Mouse (Mus musculus) E14TG2a.4 (cell line): ENCODE measurements around the gene Zfand3.

Source experiments
- CTCF ChIP-seq: conservative IDR thresholded peaks from 2 replicates; pipeline ENCODE4 v1.5.1; 2014; ENCODE audit warnings: low read length
- NANOG ChIP-seq: IDR thresholded peaks from 2 replicates; pipeline ENCODE4 v1.6.1; 2014; ENCODE audit warnings: borderline replicate concordance, low read length, mixed read lengths
- POU5F1 ChIP-seq: IDR thresholded peaks from 2 replicates; pipeline ENCODE4 v1.6.1; 2014; ENCODE audit warnings: low read length, borderline replicate concordance

DNA sequence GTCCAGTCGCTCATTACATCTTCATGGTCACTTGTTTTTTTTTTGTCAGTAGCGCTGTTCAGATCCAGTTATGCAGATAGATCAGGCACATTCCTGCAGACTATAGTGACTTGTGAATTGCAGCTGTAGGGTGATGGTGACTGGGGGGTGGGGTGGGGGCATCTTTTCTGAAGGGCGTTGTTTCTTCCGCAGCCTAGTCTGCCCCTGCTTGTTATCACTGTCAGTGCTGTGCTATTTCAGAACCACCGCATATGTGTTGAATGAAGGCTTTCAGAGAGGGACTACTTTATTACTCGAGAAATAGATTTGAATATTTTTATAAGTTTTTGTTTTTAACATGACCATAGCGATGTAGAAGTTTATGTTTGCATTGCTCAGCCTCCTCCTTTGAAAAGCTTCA is 142.0 kb downstream of the Zfand3 start:
- no peak for TF ChIP-seq CTCF
- TF ChIP-seq NANOG, result no peak
- no peak for TF ChIP-seq POU5F1
